Mouse (Mus musculus): ENCODE measurements around the gene Cacna1i. TPM values are rescaled to one million over a fixed set of nuclear protein-coding genes. Genes with fewer than 3 reads are reported as not detected.

The Cacna1i gene
- polyA plus RNA-seq, 1 experiment from 2014 or later, result 1.0 TPM

DNA sequence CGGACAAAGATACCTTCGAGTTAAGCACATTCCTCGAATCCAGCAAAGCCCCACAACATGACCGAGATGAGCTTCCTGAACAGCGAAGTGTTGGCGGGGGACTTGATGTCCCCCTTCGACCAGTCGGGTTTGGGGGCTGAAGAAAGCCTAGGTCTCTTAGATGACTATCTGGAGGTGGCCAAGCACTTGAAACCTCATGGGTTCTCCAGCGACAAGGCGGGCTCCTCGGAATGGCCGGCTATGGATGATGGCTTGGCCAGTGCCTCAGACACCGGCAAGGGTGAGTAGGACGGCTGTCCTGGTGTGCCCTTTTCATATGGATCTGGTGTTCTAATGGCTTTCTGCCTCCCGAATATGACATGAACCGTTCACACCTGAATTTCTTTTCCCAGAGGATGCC, 30.8 kb upstream of the Cacna1i start:
- H3K9me3 ChIP-seq (replicated peaks; ENCODE audit: control insufficient read depth, low read length, poor library complexity, severe bottlenecking), result no peaks in the 10 kb centered on the region
- H3K4me1 ChIP-seq (ENCODE audit: control insufficient read depth, insufficient read depth, low read length), result peaks cover 29% of the 10 kb centered on the region
- H3K9ac ChIP-seq (ENCODE audit: low read depth, low read length), result peak overlapping the region; percentile 96
- peak overlapping the region; percentile 70 for H3K4me3 ChIP-seq (ENCODE audit: low read depth, low read length)
- peak overlapping the region; percentile 97 for H3K27ac ChIP-seq (ENCODE audit: low read length)
- no peaks in the 10 kb centered on the region for H3K27me3 ChIP-seq (ENCODE audit: control insufficient read depth, insufficient read depth, low read depth, low read length)
- peak overlapping the region; percentile 94 for H3K4me2 ChIP-seq (ENCODE audit: low read length)
- WGBS, result 12% methylated on average over 16 of the region's 16 CpGs
- peaks cover 28% of the 10 kb centered on the region for H3K36me3 ChIP-seq (ENCODE audit: control insufficient read depth, insufficient read depth, low read length)
- ATAC-seq, result no peak

- Histone ChIP-seq H3K9ac (ENCODE audit: low read depth, low read length) (peak overlapping the region; percentile 96), H3K9me3 (replicated peaks; ENCODE audit: control insufficient read depth, low read length, poor library complexity, severe bottlenecking) (no peaks in the 10 kb centered on the region), H3K36me3 (ENCODE audit: control insufficient read depth, insufficient read depth, low read length) (peaks cover 28% of the 10 kb centered on the region), H3K4me1 (ENCODE audit: control insufficient read depth, insufficient read depth, low read length) (peaks cover 29% of the 10 kb centered on the region), H3K27me3 (ENCODE audit: control insufficient read depth, insufficient read depth, low read depth, low read length) (no peaks in the 10 kb centered on the region), H3K4me3 (ENCODE audit: low read depth, low read length) (peak overlapping the region; percentile 70), H3K4me2 (ENCODE audit: low read length) (peak overlapping the region; percentile 94), H3K27ac (ENCODE audit: low read length) (peak overlapping the region; percentile 97)
- no peak for ATAC-seq
- 66% methylated on average over 12 of the region's 12 CpGs for WGBS
These were observed 30.1 kb upstream of the Cacna1i start for GRCm38 (mm10) chr15:80256656-80257601.

GRCm38 (mm10) chr15:80257602-80258239, 29.3 kb upstream of the Cacna1i start:
- Histone ChIP-seq H3K27ac (ENCODE audit: low read length) (peak overlapping the region; percentile 97), H3K27me3 (ENCODE audit: control insufficient read depth, insufficient read depth, low read depth, low read length) (no peaks in the 10 kb centered on the region), H3K9me3 (replicated peaks; ENCODE audit: control insufficient read depth, low read length, poor library complexity, severe bottlenecking) (no peaks in the 10 kb centered on the region), H3K4me2 (ENCODE audit: low read length) (peak overlapping the region; percentile 94), H3K9ac (ENCODE audit: low read depth, low read length) (peak overlapping the region; percentile 11; the same call in 1 of the 2 replicates), H3K4me1 (ENCODE audit: control insufficient read depth, insufficient read depth, low read length) (peaks cover 35% of the 10 kb centered on the region), H3K36me3 (ENCODE audit: control insufficient read depth, insufficient read depth, low read length) (peaks cover 28% of the 10 kb centered on the region), H3K4me3 (ENCODE audit: low read depth, low read length) (no peak overlapping the region)
- 19% methylated on average over 4 of the region's 4 CpGs for WGBS
- ATAC-seq, result no peak

DNA sequence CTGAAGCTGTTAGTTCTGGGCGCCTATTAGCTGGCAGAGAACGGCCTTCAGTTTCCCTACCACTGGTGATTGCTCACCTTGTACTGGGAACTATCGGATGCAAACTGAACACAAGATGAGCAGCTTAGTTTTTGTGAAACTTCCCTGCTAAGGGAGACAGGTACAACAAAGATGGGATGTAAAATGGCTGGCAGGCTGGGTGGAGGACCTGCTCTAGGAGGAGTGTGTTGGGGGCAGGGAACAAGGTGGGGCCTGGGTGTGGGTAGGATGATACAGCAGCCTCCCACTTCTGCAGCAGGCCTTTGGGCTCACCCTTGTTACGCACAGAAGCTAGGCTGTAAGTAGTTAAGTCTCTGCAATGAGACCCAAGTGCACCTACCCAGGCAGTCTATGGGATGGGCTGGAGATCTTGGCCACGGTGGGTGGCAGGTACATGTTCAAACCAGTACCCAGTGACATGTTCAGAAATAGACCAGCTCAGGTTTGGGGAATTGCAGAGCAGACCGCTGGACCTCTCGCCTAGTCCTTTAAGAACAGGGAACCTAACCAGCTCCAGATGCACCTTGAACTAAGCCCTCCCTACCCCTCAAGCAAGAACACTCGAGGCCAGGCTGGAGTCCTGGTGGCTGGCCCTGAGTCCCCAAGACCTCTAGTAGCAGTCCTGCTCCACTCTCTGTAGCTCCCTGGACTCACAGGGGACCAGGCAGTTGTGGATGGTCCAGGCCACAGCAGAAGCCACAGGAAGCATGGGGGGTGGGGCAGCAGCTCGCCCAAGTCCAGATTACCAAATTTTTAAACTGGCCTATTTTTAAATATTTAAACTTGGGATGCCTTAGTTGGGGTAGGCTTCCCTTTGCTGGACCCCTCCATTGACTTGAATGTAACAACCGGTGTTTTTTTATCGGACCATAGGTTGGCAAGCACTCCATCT, 28.5 kb upstream of the Cacna1i start:
- WGBS, result 67% methylated on average over 11 of the region's 11 CpGs
- H3K4me3 ChIP-seq (ENCODE audit: low read depth, low read length), result no peak overlapping the region

DNA sequence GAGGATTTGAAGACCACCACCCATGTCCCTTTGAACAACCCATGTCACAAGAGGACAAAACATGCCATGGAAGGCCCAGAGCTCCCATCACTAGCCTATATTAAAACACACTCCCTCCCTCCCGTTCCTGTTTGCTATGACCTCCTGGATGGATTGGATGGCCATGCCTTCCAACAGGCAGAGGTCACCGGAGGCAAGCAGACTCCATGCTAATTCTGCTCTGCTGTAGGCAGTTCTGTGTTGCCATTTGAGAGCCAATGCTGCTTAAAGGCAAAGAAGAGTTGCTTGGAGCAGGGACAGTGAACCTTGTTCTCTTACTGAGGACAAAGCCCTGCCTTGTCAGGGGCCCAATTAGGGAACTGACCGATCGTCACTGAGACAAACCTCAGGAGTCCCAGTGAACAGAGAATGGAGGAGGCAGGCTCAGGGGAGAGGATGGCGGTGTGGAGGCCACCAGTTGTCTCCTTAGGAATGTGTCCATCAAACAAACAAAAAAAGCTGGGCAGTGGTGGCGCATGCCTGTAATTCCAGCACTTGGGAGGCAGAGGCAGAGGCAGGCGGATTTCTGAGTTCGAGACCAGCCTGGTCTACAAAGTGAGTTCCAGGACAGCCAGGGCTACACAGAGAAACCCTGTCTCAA, 27.5 kb upstream of the Cacna1i start:
- Histone ChIP-seq H3K9me3 (replicated peaks; ENCODE audit: control insufficient read depth, low read length, poor library complexity, severe bottlenecking) (no peaks in the 10 kb centered on the region), H3K9ac (ENCODE audit: low read depth, low read length) (no peak overlapping the region), H3K4me2 (ENCODE audit: low read length) (no peak overlapping the region), H3K27me3 (ENCODE audit: control insufficient read depth, insufficient read depth, low read depth, low read length) (no peaks in the 10 kb centered on the region), H3K27ac (ENCODE audit: low read length) (no peak overlapping the region), H3K36me3 (ENCODE audit: control insufficient read depth, insufficient read depth, low read length) (peaks cover 28% of the 10 kb centered on the region), H3K4me3 (ENCODE audit: low read depth, low read length) (no peak overlapping the region), H3K4me1 (ENCODE audit: control insufficient read depth, insufficient read depth, low read length) (peaks cover 38% of the 10 kb centered on the region)
- 70% methylated on average over 8 of the region's 8 CpGs for WGBS
- no peak for ATAC-seq

More for the DNA sequence above, 28.5 kb upstream of the Cacna1i start:
- H3K9me3 ChIP-seq (replicated peaks; ENCODE audit: control insufficient read depth, low read length, poor library complexity, severe bottlenecking), result no peaks in the 10 kb centered on the region
- H3K4me1 ChIP-seq (ENCODE audit: control insufficient read depth, insufficient read depth, low read length), result peaks cover 43% of the 10 kb centered on the region
- H3K9ac ChIP-seq (ENCODE audit: low read depth, low read length), result 0 out of 2 replicates have a peak overlapping the region, but pooled peaks have one; percentile 11
- H3K27ac ChIP-seq (ENCODE audit: low read length), result peak overlapping the region; percentile 22; the same call in 1 of the 2 replicates
- H3K4me2 ChIP-seq (ENCODE audit: low read length), result no peak overlapping the region
- peaks cover 28% of the 10 kb centered on the region for H3K36me3 ChIP-seq (ENCODE audit: control insufficient read depth, insufficient read depth, low read length)
- ATAC-seq, result no peak
- H3K27me3 ChIP-seq (ENCODE audit: control insufficient read depth, insufficient read depth, low read depth, low read length), result no peaks in the 10 kb centered on the region

DNA sequence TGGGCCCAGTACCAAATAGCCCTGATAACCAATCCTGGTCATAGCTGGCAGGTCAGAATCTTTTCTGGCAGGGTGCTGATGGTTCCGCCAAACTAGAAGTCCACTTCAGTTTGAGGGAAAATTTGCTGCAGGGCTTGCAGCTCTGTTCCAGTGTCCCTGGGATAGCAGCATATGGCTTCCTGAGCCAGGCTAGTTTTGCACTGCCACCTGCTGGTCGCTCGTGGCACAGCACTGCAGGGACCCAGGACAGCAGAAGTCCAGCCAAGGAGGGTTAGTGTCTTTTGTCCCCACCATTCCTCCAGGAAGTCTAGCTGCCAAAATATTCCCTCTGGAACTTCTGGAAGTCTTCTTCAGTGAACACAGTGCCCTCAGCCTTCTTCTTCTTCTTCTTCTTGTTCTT, 26.4 kb upstream of the Cacna1i start:
- no peak for ATAC-seq
- no peaks in the 10 kb centered on the region for H3K27me3 ChIP-seq (ENCODE audit: control insufficient read depth, insufficient read depth, low read depth, low read length)
- H3K9ac ChIP-seq (ENCODE audit: low read depth, low read length), result no peak overlapping the region
- H3K27ac ChIP-seq (ENCODE audit: low read length), result no peak overlapping the region
- H3K4me2 ChIP-seq (ENCODE audit: low read length), result no peak overlapping the region
- 6% methylated on average over 3 of the region's 3 CpGs for WGBS
- H3K4me3 ChIP-seq (ENCODE audit: low read depth, low read length), result no peak overlapping the region
- H3K4me1 ChIP-seq (ENCODE audit: control insufficient read depth, insufficient read depth, low read length), result peaks cover 40% of the 10 kb centered on the region
- no peaks in the 10 kb centered on the region for H3K9me3 ChIP-seq (replicated peaks; ENCODE audit: control insufficient read depth, low read length, poor library complexity, severe bottlenecking)
- peaks cover 28% of the 10 kb centered on the region for H3K36me3 ChIP-seq (ENCODE audit: control insufficient read depth, insufficient read depth, low read length)

GRCm38 (mm10) chr15:80261100-80261499, 25.9 kb upstream of the Cacna1i start:
- Histone ChIP-seq H3K9ac (ENCODE audit: low read depth, low read length) (no peak overlapping the region), H3K4me1 (ENCODE audit: control insufficient read depth, insufficient read depth, low read length) (peaks cover 40% of the 10 kb centered on the region), H3K4me2 (ENCODE audit: low read length) (no peak overlapping the region), H3K36me3 (ENCODE audit: control insufficient read depth, insufficient read depth, low read length) (peaks cover 28% of the 10 kb centered on the region), H3K9me3 (replicated peaks; ENCODE audit: control insufficient read depth, low read length, poor library complexity, severe bottlenecking) (no peaks in the 10 kb centered on the region), H3K4me3 (ENCODE audit: low read depth, low read length) (no peak overlapping the region), H3K27me3 (ENCODE audit: control insufficient read depth, insufficient read depth, low read depth, low read length) (no peaks in the 10 kb centered on the region), H3K27ac (ENCODE audit: low read length) (no peak overlapping the region)
- no peak for ATAC-seq
- 85% methylated on average over 7 of the region's 7 CpGs for WGBS

Measured in midbrain, embryonic 16.5 days (tissue).